Mouse (Mus musculus): Measurements from ENCODE around the gene Gm37240. TPM values are rescaled to one million over a fixed set of nuclear protein-coding genes. Genes with fewer than 3 reads are reported as not detected.
"Not testable (repeated sequence)": the region's sequence is repeated elsewhere in the genome, so short reads cannot be mapped to it uniquely, and the experiment has no call there.

The Gm37240 gene
- total RNA-seq, 1 experiment: 1.2 TPM

GRCm38 (mm10) chr3:85923343-85923742 lies 36.0 kb upstream of the Gm37240 start:
- no peak overlapping the region for H3K27ac ChIP-seq (ENCODE audit: insufficient read depth, low read depth, low read length, poor library complexity, severe bottlenecking)
- TF ChIP-seq CHD2 (IDR thresholded peaks at IDR 0.05; ENCODE audit: low read depth, low read length): no peak
- no peak for TF ChIP-seq HCFC1 (IDR thresholded peaks at IDR 0.05; ENCODE audit: borderline replicate concordance, insufficient read depth, low read length)
- TF ChIP-seq ZNF384 (IDR thresholded peaks at IDR 0.05; ENCODE audit: low read depth, low read length): no peak
- no peak for TF ChIP-seq MAFK (IDR thresholded peaks at IDR 0.05; ENCODE audit: insufficient read depth, low read depth, low read length)
- no peak for TF ChIP-seq ZC3H11A (IDR thresholded peaks at IDR 0.05; ENCODE audit: borderline replicate concordance, low read depth, low read length)
- DNase-seq (ENCODE audit: low read depth, low spot score): no peak
- H3K36me3 ChIP-seq (ENCODE audit: control insufficient read depth, insufficient read depth, low read length, poor library complexity, severe bottlenecking): no peaks in the 10 kb centered on the region
- no peak overlapping the region for H3K4me3 ChIP-seq (ENCODE audit: insufficient read depth in 1 of 2, low read depth in 1 of 2, low read length in 2 of 2, poor library complexity in 1 of 2, severe bottlenecking in 1 of 2)
- in situ Hi-C loops (cut with MboI; ENCODE audit: low sequenced_read_pairs in 2 of 2, unreplicated experiment in 2 of 2): no loop called here
- H3K9me3 ChIP-seq (ENCODE audit: control insufficient read depth, insufficient read depth, low read depth, low read length): no peaks in the 10 kb centered on the region
- H3K9ac ChIP-seq (ENCODE audit: insufficient read depth, low read depth, low read length, poor library complexity, severe bottlenecking): no peak overlapping the region
- no peaks in the 10 kb centered on the region for H3K4me1 ChIP-seq (ENCODE audit: control insufficient read depth in 2 of 2, insufficient read depth in 2 of 2, low read length in 2 of 2, poor library complexity in 1 of 2)

GRCm38 (mm10) chr3:85922331-85922730 lies 35.0 kb upstream of the Gm37240 start:
- in situ Hi-C loops (cut with MboI; ENCODE audit: low sequenced_read_pairs in 2 of 2, unreplicated experiment in 2 of 2): no loop called here

GRCm38 (mm10) chr3:85920671-85921070 lies 33.4 kb upstream of the Gm37240 start:
- H3K4me1 ChIP-seq (ENCODE audit: control insufficient read depth in 2 of 2, insufficient read depth in 2 of 2, low read length in 2 of 2, poor library complexity in 1 of 2); H3K4me3 ChIP-seq (ENCODE audit: insufficient read depth in 1 of 2, low read depth in 1 of 2, low read length in 2 of 2, poor library complexity in 1 of 2, severe bottlenecking in 1 of 2); H3K27ac ChIP-seq (ENCODE audit: insufficient read depth, low read depth, low read length, poor library complexity, severe bottlenecking); H3K9ac ChIP-seq (ENCODE audit: insufficient read depth, low read depth, low read length, poor library complexity, severe bottlenecking); H3K9me3 ChIP-seq (ENCODE audit: control insufficient read depth, insufficient read depth, low read depth, low read length); H3K36me3 ChIP-seq (ENCODE audit: control insufficient read depth, insufficient read depth, low read length, poor library complexity, severe bottlenecking); DNase-seq (ENCODE audit: low read depth, low spot score); in situ Hi-C loops (cut with MboI; ENCODE audit: low sequenced_read_pairs in 2 of 2, unreplicated experiment in 2 of 2): not testable (repeated sequence)

More at GRCm38 (mm10) chr3:85922331-85922730, 35.0 kb upstream of the Gm37240 start:
- DNase-seq (ENCODE audit: low read depth, low spot score): no peak
- Histone ChIP-seq H3K9me3 (ENCODE audit: control insufficient read depth, insufficient read depth, low read depth, low read length) (no peaks in the 10 kb centered on the region), H3K4me3 (ENCODE audit: insufficient read depth in 1 of 2, low read depth in 1 of 2, low read length in 2 of 2, poor library complexity in 1 of 2, severe bottlenecking in 1 of 2) (no peak overlapping the region), H3K27ac (ENCODE audit: insufficient read depth, low read depth, low read length, poor library complexity, severe bottlenecking) (no peak overlapping the region), H3K4me1 (ENCODE audit: control insufficient read depth in 2 of 2, insufficient read depth in 2 of 2, low read length in 2 of 2, poor library complexity in 1 of 2) (no peaks in the 10 kb centered on the region), H3K9ac (ENCODE audit: insufficient read depth, low read depth, low read length, poor library complexity, severe bottlenecking) (no peak overlapping the region), H3K36me3 (ENCODE audit: control insufficient read depth, insufficient read depth, low read length, poor library complexity, severe bottlenecking) (no peaks in the 10 kb centered on the region)
- TF ChIP-seq CHD2 (IDR thresholded peaks at IDR 0.05; ENCODE audit: low read depth, low read length) (no peak), HCFC1 (IDR thresholded peaks at IDR 0.05; ENCODE audit: borderline replicate concordance, insufficient read depth, low read length) (no peak), MAFK (IDR thresholded peaks at IDR 0.05; ENCODE audit: insufficient read depth, low read depth, low read length) (no peak), ZC3H11A (IDR thresholded peaks at IDR 0.05; ENCODE audit: borderline replicate concordance, low read depth, low read length) (no peak), ZNF384 (IDR thresholded peaks at IDR 0.05; ENCODE audit: low read depth, low read length) (no peak)

- in situ Hi-C loops (cut with MboI; ENCODE audit: low sequenced_read_pairs in 2 of 2, unreplicated experiment in 2 of 2): loop anchor here in 1 of 2 experiments (10.0 kb wide), 1 partner anchor 213 kb away; no protein-coding TSS in a partner anchor
- no peak overlapping the region for H3K9ac ChIP-seq (ENCODE audit: insufficient read depth, low read depth, low read length, poor library complexity, severe bottlenecking)
- no peaks in the 10 kb centered on the region for H3K9me3 ChIP-seq (ENCODE audit: control insufficient read depth, insufficient read depth, low read depth, low read length)
- no peak overlapping the region for H3K27ac ChIP-seq (ENCODE audit: insufficient read depth, low read depth, low read length, poor library complexity, severe bottlenecking)
- H3K4me1 ChIP-seq (ENCODE audit: control insufficient read depth in 2 of 2, insufficient read depth in 2 of 2, low read length in 2 of 2, poor library complexity in 1 of 2): no peaks in the 10 kb centered on the region
- no peak for TF ChIP-seq CHD2 (IDR thresholded peaks at IDR 0.05; ENCODE audit: low read depth, low read length)
- TF ChIP-seq ZC3H11A (IDR thresholded peaks at IDR 0.05; ENCODE audit: borderline replicate concordance, low read depth, low read length): peak; percentile 53; the same call in 1 of the 2 replicates
- DNase-seq (ENCODE audit: low read depth, low spot score): peak; percentile 35
- H3K4me3 ChIP-seq (ENCODE audit: insufficient read depth in 1 of 2, low read depth in 1 of 2, low read length in 2 of 2, poor library complexity in 1 of 2, severe bottlenecking in 1 of 2): no peak overlapping the region
- H3K36me3 ChIP-seq (ENCODE audit: control insufficient read depth, insufficient read depth, low read length, poor library complexity, severe bottlenecking): no peaks in the 10 kb centered on the region
Observed at GRCm38 (mm10) chr3:85917600-85917999, 30.3 kb upstream of the Gm37240 start.

- Histone ChIP-seq H3K4me3 (ENCODE audit: insufficient read depth in 1 of 2, low read depth in 1 of 2, low read length in 2 of 2, poor library complexity in 1 of 2, severe bottlenecking in 1 of 2) (no peak overlapping the region), H3K36me3 (ENCODE audit: control insufficient read depth, insufficient read depth, low read length, poor library complexity, severe bottlenecking) (no peaks in the 10 kb centered on the region), H3K9ac (ENCODE audit: insufficient read depth, low read depth, low read length, poor library complexity, severe bottlenecking) (no peak overlapping the region), H3K4me1 (ENCODE audit: control insufficient read depth in 2 of 2, insufficient read depth in 2 of 2, low read length in 2 of 2, poor library complexity in 1 of 2) (no peaks in the 10 kb centered on the region), H3K27ac (ENCODE audit: insufficient read depth, low read depth, low read length, poor library complexity, severe bottlenecking) (no peak overlapping the region), H3K9me3 (ENCODE audit: control insufficient read depth, insufficient read depth, low read depth, low read length) (no peaks in the 10 kb centered on the region)
- no peak for DNase-seq (ENCODE audit: low read depth, low spot score)
- no peak for TF ChIP-seq MAFK (IDR thresholded peaks at IDR 0.05; ENCODE audit: insufficient read depth, low read depth, low read length)
- no peak for TF ChIP-seq ZNF384 (IDR thresholded peaks at IDR 0.05; ENCODE audit: low read depth, low read length)
- TF ChIP-seq CHD2 (IDR thresholded peaks at IDR 0.05; ENCODE audit: low read depth, low read length): no peak
- TF ChIP-seq HCFC1 (IDR thresholded peaks at IDR 0.05; ENCODE audit: borderline replicate concordance, insufficient read depth, low read length): no peak
- no peak for TF ChIP-seq ZC3H11A (IDR thresholded peaks at IDR 0.05; ENCODE audit: borderline replicate concordance, low read depth, low read length)
- in situ Hi-C loops (cut with MboI; ENCODE audit: low sequenced_read_pairs in 2 of 2, unreplicated experiment in 2 of 2): loop anchor here in 1 of 2 experiments (10.0 kb wide), 1 partner anchor 210 kb away; no protein-coding TSS in a partner anchor
Observed at GRCm38 (mm10) chr3:85914806-85915205, 27.5 kb upstream of the Gm37240 start.

Measured in ES-E14 (cell line).